Mouse (Mus musculus) erythroblast, embryonic 14.5 days (primary cell): Measurements from ENCODE around the gene Arnt2.

Experiments
- GATA1 ChIP-seq: IDR thresholded peaks from 2 replicates; pipeline ENCODE4 v1.6.1; 2012; ENCODE audit warnings: low read length, inconsistent platforms, mixed read lengths
- TAL1 ChIP-seq: IDR thresholded peaks from 3 replicates; pipeline ENCODE4 v1.6.1; 2012; ENCODE audit warnings: low read length, inconsistent platforms, mixed read lengths

GRCm38 (mm10) chr7:84372280-84372679, 37.7 kb downstream of the Arnt2 start:
- TF ChIP-seq TAL1 (no peak), GATA1 (no peak)
